Mouse (Mus musculus) cerebellum, postnatal 14 days (tissue): ENCODE data around the gene Rc3h2.
A peak's percentile ranks its signal among the peaks of the same experiment; 100 is the strongest.

Experiments
- DNase-seq, 2 experiments: peaks; one replicate each; pipeline ENCODE4 v3.0.0; 2021; ENCODE audit warnings: mixed read lengths in 2 of 2

Rc3h2 gene

GRCm38 (mm10) chr2:37422306-37423304 lies at the start of gene Rc3h2:
Rc3h2 (minus strand) TSS chr2:37422903.
- peak; percentile 95 to 97 for DNase-seq

- no peak for DNase-seq
Measured at GRCm38 (mm10) chr2:37466266-37466665, 43.6 kb upstream of the Rc3h2 start.

- DNase-seq: no peak
Measured at GRCm38 (mm10) chr2:37460707-37461106, 38.0 kb upstream of the Rc3h2 start.

GRCm38 (mm10) chr2:37452376-37452760 lies 29.7 kb upstream of the Rc3h2 start:
- DNase-seq: no peak

GRCm38 (mm10) chr2:37451667-37452375 lies 29.1 kb upstream of the Rc3h2 start:
- DNase-seq: peak; percentile 96

GRCm38 (mm10) chr2:37442611-37443591 lies 20.2 kb upstream of the Rc3h2 start, which contains the start of the genes Zbtb26, Zbtb6 and Rabgap1:
Zbtb26 (minus strand) TSS chr2:37443135.
Zbtb6 (minus strand) TSS chr2:37443171.
Rabgap1 (plus strand) TSS chr2:37443279.
- peak; percentile 96 to 97 for DNase-seq

- DNase-seq: peak in 1 of 2 experiments; percentile 12
Measured at GRCm38 (mm10) chr2:37431609-37432008, 8.9 kb upstream of the Rc3h2 start.

- DNase-seq: peak; percentile 85 to 88
Measured at GRCm38 (mm10) chr2:37430593-37431464, 8.1 kb upstream of the Rc3h2 start.

GRCm38 (mm10) chr2:37423671-37424070 lies 968 bp upstream of the Rc3h2 start:
- peak in 1 of 2 experiments; percentile 7 for DNase-seq

GRCm38 (mm10) chr2:37421903-37422302 lies 800 bp downstream of the Rc3h2 start:
- no peak for DNase-seq

GRCm38 (mm10) chr2:37395539-37395938 lies 27.2 kb downstream of the Rc3h2 start:
- DNase-seq: no peak

- DNase-seq: no peak
Measured at GRCm38 (mm10) chr2:37382921-37383320, 39.8 kb downstream of the Rc3h2 start.

GRCm38 (mm10) chr2:37380189-37380588 lies 42.5 kb downstream of the Rc3h2 start:
- DNase-seq: peak; percentile 77 to 83

GRCm38 (mm10) chr2:37376018-37376417 lies 46.7 kb downstream of the Rc3h2 start:
- no peak for DNase-seq

- DNase-seq: no peak
Measured at GRCm38 (mm10) chr2:37370651-37371050, 52.1 kb downstream of the Rc3h2 start.

GRCm38 (mm10) chr2:37359908-37360307 lies 62.8 kb downstream of the Rc3h2 start:
- DNase-seq: peak in 1 of 2 experiments; percentile 10

GRCm38 (mm10) chr2:37358633-37359540 lies 63.8 kb downstream of the Rc3h2 start, which contains the start of gene Pdcl:
Pdcl (minus strand) TSS chr2:37359332.
- DNase-seq: peak; percentile 85 to 89

GRCm38 (mm10) chr2:37355571-37355970 lies 67.1 kb downstream of the Rc3h2 start:
- no peak for DNase-seq

- DNase-seq: no peak
Measured at GRCm38 (mm10) chr2:37351671-37352070, 71.0 kb downstream of the Rc3h2 start.
